Mouse (Mus musculus): ENCODE results near the gene Herc2. TPM values are rescaled to one million over a fixed set of nuclear protein-coding genes. Genes with fewer than 3 reads are reported as not detected.

Herc2 gene
- polyA plus RNA-seq, 1 experiment from 2014 or later: 21.2 TPM

- H3K4me2 ChIP-seq (ENCODE audit: low read length): no peak overlapping the region
- no peaks in the 10 kb centered on the region for H3K27me3 ChIP-seq (ENCODE audit: control insufficient read depth, insufficient read depth, low read length)
- H3K36me3 ChIP-seq (ENCODE audit: control insufficient read depth, insufficient read depth, low read length): peaks cover 81% of the 10 kb centered on the region
- H3K4me1 ChIP-seq (ENCODE audit: control insufficient read depth in 2 of 2, insufficient read depth in 2 of 2, low read length in 2 of 2): no peaks in the 10 kb centered on the region
- H3K27ac ChIP-seq (replicated peaks in 1 of 2; ENCODE audit: control insufficient read depth in 1 of 2, insufficient read depth in 1 of 2, low read depth in 2 of 2, low read length in 2 of 2): no peak overlapping the region
- no peak overlapping the region for H3K9ac ChIP-seq (ENCODE audit: low read length)
- no peaks in the 10 kb centered on the region for H3K9me3 ChIP-seq (ENCODE audit: control insufficient read depth, low read length)
- WGBS: 94% methylated on average over 9 of the region's 9 CpGs
- H3K4me3 ChIP-seq (ENCODE audit: control insufficient read depth in 1 of 2, insufficient read depth in 1 of 2, low read depth in 1 of 2, low read length in 2 of 2): no peak overlapping the region
- ATAC-seq (ENCODE audit: insufficient number of reproducible peaks, insufficient read depth, low FRiP score, low read depth): no peak
These were observed 103.2 kb downstream of the Herc2 start for GRCm38 (mm10) chr7:56153161-56153560.

- no peaks in the 10 kb centered on the region for H3K9me3 ChIP-seq (ENCODE audit: control insufficient read depth, low read length)
- no peak overlapping the region for H3K27ac ChIP-seq (replicated peaks in 1 of 2; ENCODE audit: control insufficient read depth in 1 of 2, insufficient read depth in 1 of 2, low read depth in 2 of 2, low read length in 2 of 2)
- WGBS: 88% methylated on average over 12 of the region's 12 CpGs
- ATAC-seq (ENCODE audit: insufficient number of reproducible peaks, insufficient read depth, low FRiP score, low read depth): no peak
- no peaks in the 10 kb centered on the region for H3K27me3 ChIP-seq (ENCODE audit: control insufficient read depth, insufficient read depth, low read length)
- H3K4me2 ChIP-seq (ENCODE audit: low read length): no peak overlapping the region
- peaks cover 82% of the 10 kb centered on the region for H3K36me3 ChIP-seq (ENCODE audit: control insufficient read depth, insufficient read depth, low read length)
- no peak overlapping the region for H3K4me3 ChIP-seq (ENCODE audit: control insufficient read depth in 1 of 2, insufficient read depth in 1 of 2, low read depth in 1 of 2, low read length in 2 of 2)
- H3K9ac ChIP-seq (ENCODE audit: low read length): no peak overlapping the region
- H3K4me1 ChIP-seq (ENCODE audit: control insufficient read depth in 2 of 2, insufficient read depth in 2 of 2, low read length in 2 of 2): no peaks in the 10 kb centered on the region
These were observed 103.6 kb downstream of the Herc2 start for GRCm38 (mm10) chr7:56153625-56154024.

GRCm38 (mm10) chr7:56163316-56163715 lies 113.3 kb downstream of the Herc2 start:
- no peaks in the 10 kb centered on the region for H3K4me1 ChIP-seq (ENCODE audit: control insufficient read depth in 2 of 2, insufficient read depth in 2 of 2, low read length in 2 of 2)
- H3K9me3 ChIP-seq (ENCODE audit: control insufficient read depth, low read length): no peaks in the 10 kb centered on the region
- no peak for ATAC-seq (ENCODE audit: insufficient number of reproducible peaks, insufficient read depth, low FRiP score, low read depth)
- 87% methylated on average over 4 of the region's 4 CpGs for WGBS
- H3K9ac ChIP-seq (ENCODE audit: low read length): no peak overlapping the region
- H3K27ac ChIP-seq (replicated peaks in 1 of 2; ENCODE audit: control insufficient read depth in 1 of 2, insufficient read depth in 1 of 2, low read depth in 2 of 2, low read length in 2 of 2): no peak overlapping the region
- no peaks in the 10 kb centered on the region for H3K27me3 ChIP-seq (ENCODE audit: control insufficient read depth, insufficient read depth, low read length)
- H3K4me2 ChIP-seq (ENCODE audit: low read length): no peak overlapping the region
- no peak overlapping the region for H3K4me3 ChIP-seq (ENCODE audit: control insufficient read depth in 1 of 2, insufficient read depth in 1 of 2, low read depth in 1 of 2, low read length in 2 of 2)
- H3K36me3 ChIP-seq (ENCODE audit: control insufficient read depth, insufficient read depth, low read length): peaks cover 46% of the 10 kb centered on the region

- Histone ChIP-seq H3K4me3 (ENCODE audit: control insufficient read depth in 1 of 2, insufficient read depth in 1 of 2, low read depth in 1 of 2, low read length in 2 of 2) (no peak overlapping the region), H3K4me2 (ENCODE audit: low read length) (no peak overlapping the region), H3K9ac (ENCODE audit: low read length) (no peak overlapping the region), H3K4me1 (ENCODE audit: control insufficient read depth in 2 of 2, insufficient read depth in 2 of 2, low read length in 2 of 2) (no peaks in the 10 kb centered on the region), H3K9me3 (ENCODE audit: control insufficient read depth, low read length) (no peaks in the 10 kb centered on the region), H3K36me3 (ENCODE audit: control insufficient read depth, insufficient read depth, low read length) (peaks cover 49% of the 10 kb centered on the region), H3K27me3 (ENCODE audit: control insufficient read depth, insufficient read depth, low read length) (no peaks in the 10 kb centered on the region), H3K27ac (replicated peaks in 1 of 2; ENCODE audit: control insufficient read depth in 1 of 2, insufficient read depth in 1 of 2, low read depth in 2 of 2, low read length in 2 of 2) (no peak overlapping the region)
- ATAC-seq (ENCODE audit: insufficient number of reproducible peaks, insufficient read depth, low FRiP score, low read depth): no peak
- WGBS: 63% methylated on average over 7 of the region's 7 CpGs
These were observed 118.7 kb downstream of the Herc2 start for GRCm38 (mm10) chr7:56168713-56169112.

- H3K36me3 ChIP-seq (ENCODE audit: control insufficient read depth, insufficient read depth, low read length): peaks cover 39% of the 10 kb centered on the region
- no peaks in the 10 kb centered on the region for H3K4me1 ChIP-seq (ENCODE audit: control insufficient read depth in 2 of 2, insufficient read depth in 2 of 2, low read length in 2 of 2)
- H3K9ac ChIP-seq (ENCODE audit: low read length): no peak overlapping the region
- H3K4me2 ChIP-seq (ENCODE audit: low read length): no peak overlapping the region
- no peaks in the 10 kb centered on the region for H3K9me3 ChIP-seq (ENCODE audit: control insufficient read depth, low read length)
- WGBS: 76% methylated on average over 3 of the region's 3 CpGs
- ATAC-seq (ENCODE audit: insufficient number of reproducible peaks, insufficient read depth, low FRiP score, low read depth): no peak
- H3K27ac ChIP-seq (replicated peaks in 1 of 2; ENCODE audit: control insufficient read depth in 1 of 2, insufficient read depth in 1 of 2, low read depth in 2 of 2, low read length in 2 of 2): no peak overlapping the region
- no peaks in the 10 kb centered on the region for H3K27me3 ChIP-seq (ENCODE audit: control insufficient read depth, insufficient read depth, low read length)
- no peak overlapping the region for H3K4me3 ChIP-seq (ENCODE audit: control insufficient read depth in 1 of 2, insufficient read depth in 1 of 2, low read depth in 1 of 2, low read length in 2 of 2)
These were observed 127.4 kb downstream of the Herc2 start for GRCm38 (mm10) chr7:56177371-56177770.

GRCm38 (mm10) chr7:56191041-56191440 lies 141.0 kb downstream of the Herc2 start:
- Histone ChIP-seq H3K4me2 (ENCODE audit: low read length) (no peak overlapping the region), H3K9me3 (ENCODE audit: control insufficient read depth, low read length) (no peaks in the 10 kb centered on the region), H3K27ac (replicated peaks in 1 of 2; ENCODE audit: control insufficient read depth in 1 of 2, insufficient read depth in 1 of 2, low read depth in 2 of 2, low read length in 2 of 2) (no peak overlapping the region), H3K4me1 (ENCODE audit: control insufficient read depth in 2 of 2, insufficient read depth in 2 of 2, low read length in 2 of 2) (no peaks in the 10 kb centered on the region), H3K27me3 (ENCODE audit: control insufficient read depth, insufficient read depth, low read length) (no peaks in the 10 kb centered on the region), H3K9ac (ENCODE audit: low read length) (no peak overlapping the region), H3K4me3 (ENCODE audit: control insufficient read depth in 1 of 2, insufficient read depth in 1 of 2, low read depth in 1 of 2, low read length in 2 of 2) (no peak overlapping the region), H3K36me3 (ENCODE audit: control insufficient read depth, insufficient read depth, low read length) (peaks cover 74% of the 10 kb centered on the region)
- 70% methylated on average over 6 of the region's 6 CpGs for WGBS
- no peak for ATAC-seq (ENCODE audit: insufficient number of reproducible peaks, insufficient read depth, low FRiP score, low read depth)

- no peaks in the 10 kb centered on the region for H3K27me3 ChIP-seq (ENCODE audit: control insufficient read depth, insufficient read depth, low read length)
- H3K27ac ChIP-seq (replicated peaks in 1 of 2; ENCODE audit: control insufficient read depth in 1 of 2, insufficient read depth in 1 of 2, low read depth in 2 of 2, low read length in 2 of 2): no peak overlapping the region
- H3K9ac ChIP-seq (ENCODE audit: low read length): no peak overlapping the region
- H3K4me1 ChIP-seq (ENCODE audit: control insufficient read depth in 2 of 2, insufficient read depth in 2 of 2, low read length in 2 of 2): no peaks in the 10 kb centered on the region
- no peaks in the 10 kb centered on the region for H3K9me3 ChIP-seq (ENCODE audit: control insufficient read depth, low read length)
- no peak overlapping the region for H3K4me2 ChIP-seq (ENCODE audit: low read length)
- peaks cover 77% of the 10 kb centered on the region for H3K36me3 ChIP-seq (ENCODE audit: control insufficient read depth, insufficient read depth, low read length)
- no peak for ATAC-seq (ENCODE audit: insufficient number of reproducible peaks, insufficient read depth, low FRiP score, low read depth)
- H3K4me3 ChIP-seq (ENCODE audit: control insufficient read depth in 1 of 2, insufficient read depth in 1 of 2, low read depth in 1 of 2, low read length in 2 of 2): no peak overlapping the region
- WGBS: 76% methylated on average over 4 of the region's 4 CpGs
These were observed 141.7 kb downstream of the Herc2 start for GRCm38 (mm10) chr7:56191661-56192060.

GRCm38 (mm10) chr7:56201483-56202218 lies 151.7 kb downstream of the Herc2 start:
- peaks cover 94% of the 10 kb centered on the region for H3K36me3 ChIP-seq (ENCODE audit: control insufficient read depth, insufficient read depth, low read length)
- no peak overlapping the region for H3K4me3 ChIP-seq (ENCODE audit: control insufficient read depth in 1 of 2, insufficient read depth in 1 of 2, low read depth in 1 of 2, low read length in 2 of 2)
- ATAC-seq (ENCODE audit: insufficient number of reproducible peaks, insufficient read depth, low FRiP score, low read depth): no peak
- H3K9ac ChIP-seq (ENCODE audit: low read length): no peak overlapping the region
- H3K27ac ChIP-seq (replicated peaks in 1 of 2; ENCODE audit: control insufficient read depth in 1 of 2, insufficient read depth in 1 of 2, low read depth in 2 of 2, low read length in 2 of 2): no peak overlapping the region
- H3K9me3 ChIP-seq (ENCODE audit: control insufficient read depth, low read length): no peaks in the 10 kb centered on the region
- H3K4me2 ChIP-seq (ENCODE audit: low read length): no peak overlapping the region
- H3K27me3 ChIP-seq (ENCODE audit: control insufficient read depth, insufficient read depth, low read length): no peaks in the 10 kb centered on the region
- H3K4me1 ChIP-seq (ENCODE audit: control insufficient read depth in 2 of 2, insufficient read depth in 2 of 2, low read length in 2 of 2): no peaks in the 10 kb centered on the region
- WGBS: 92% methylated on average over 10 of the region's 10 CpGs

Data from heart, embryonic 14.5 days (tissue).